Mouse (Mus musculus): ENCODE data around the gene Zcchc10.

DNA sequence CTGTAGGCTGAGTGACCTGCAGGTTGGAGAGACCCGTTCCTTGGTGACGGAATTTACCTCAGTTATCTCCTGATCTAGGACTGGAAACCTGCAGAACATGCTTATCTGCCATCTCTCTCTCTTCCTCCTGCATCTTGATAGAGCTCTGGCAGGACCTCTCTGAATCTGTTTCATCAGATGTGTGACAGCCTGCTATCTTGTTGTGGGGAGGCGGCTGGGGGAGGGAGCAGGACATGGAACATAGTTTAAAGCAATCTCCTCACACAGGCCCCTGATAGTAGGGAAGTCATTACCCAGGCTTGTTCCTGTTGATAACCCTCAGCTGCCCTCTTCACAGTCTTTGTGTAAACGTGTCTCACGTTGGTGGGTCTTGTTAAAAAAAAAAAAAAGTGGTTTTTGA is 20.8 kb downstream of the Zcchc10 start:
- no peak for TF ChIP-seq CEBPB (IDR thresholded peaks at IDR 0.05; ENCODE audit: insufficient read depth, poor library complexity, severe bottlenecking)
- TF ChIP-seq POLR2A (IDR thresholded peaks at IDR 0.05; ENCODE audit: insufficient read length, low read depth) = no peak
- TF ChIP-seq TCF3 (IDR thresholded peaks at IDR 0.05; ENCODE audit: insufficient read length, low read depth) = no peak
- no peak for TF ChIP-seq POLR2AphosphoS2 (IDR thresholded peaks at IDR 0.05; ENCODE audit: insufficient read length, low read depth)
- no peak for TF ChIP-seq SRF (IDR thresholded peaks at IDR 0.05; ENCODE audit: control insufficient read depth, insufficient read length, low read depth)
- TF ChIP-seq MYOD1 (IDR thresholded peaks at IDR 0.05; ENCODE audit: control insufficient read depth in 1 of 3, insufficient read length in 2 of 3, low read depth in 2 of 3) = no peak
- TF ChIP-seq USF1 (IDR thresholded peaks at IDR 0.05; ENCODE audit: low read depth) = no peak
- no peak for TF ChIP-seq E2F4 (IDR thresholded peaks at IDR 0.05; ENCODE audit: insufficient read depth)
- TF ChIP-seq MAX (IDR thresholded peaks at IDR 0.05; ENCODE audit: low read depth) = no peak
- no peak for TF ChIP-seq MYOG (IDR thresholded peaks at IDR 0.05; ENCODE audit: control insufficient read depth in 1 of 3, insufficient read depth in 1 of 3, insufficient read length in 2 of 3, low read depth in 2 of 3)
- no peak for TF ChIP-seq TCF12 (IDR thresholded peaks at IDR 0.05; ENCODE audit: insufficient read depth, poor library complexity, severe bottlenecking)

Measured in myocyte (in vitro differentiated cells).